Mouse (Mus musculus) cerebellum, adult 2 months (tissue): Measurements from ENCODE around the gene Tsks. TPM values are rescaled to one million over a fixed set of nuclear protein-coding genes. Genes with fewer than 3 reads are reported as not detected.

Source experiments
- DNase-seq, 2 experiments: peaks; one replicate each; pipeline ENCODE4 v3.0.0; 2021
- H3K27ac ChIP-seq: fragments of 200-500 bp; 2 replicates; pipeline ENCODE4 v1.5.1; 2012; ENCODE audit warnings: low read length, control low read depth, inconsistent platforms; ENCODE audit not compliant: insufficient read depth
- H3K27me3 ChIP-seq: fragments of 200-500 bp; 2 replicates; pipeline ENCODE4 v1.6.1; 2012; ENCODE audit warnings: inconsistent platforms, mild to moderate bottlenecking, low read length, moderate library complexity; ENCODE audit not compliant: control insufficient read depth, insufficient read depth
- H3K4me1 ChIP-seq: fragments of 200-500 bp; 2 replicates; pipeline ENCODE4 v1.6.1; 2011; ENCODE audit warnings: low read length; ENCODE audit not compliant: control insufficient read depth, insufficient read depth
- H3K4me3 ChIP-seq: fragments of 200-500 bp; replicated peaks from 2 replicates; pipeline ENCODE3; 2011; ENCODE audit warnings: mild to moderate bottlenecking, low read depth, low read length, control low read depth; ENCODE audit not compliant: insufficient read depth
- CTCF ChIP-seq: fragments of 200-500 bp; IDR thresholded peaks from 2 replicates; pipeline ENCODE4 v1.5.1; 2011; ENCODE audit warnings: low read depth, mild to moderate bottlenecking, control low read depth, low read length, moderate library complexity, borderline replicate concordance; ENCODE audit not compliant: insufficient read depth
- POLR2A ChIP-seq: fragments of 200-500 bp; IDR thresholded peaks from 2 replicates; pipeline ENCODE4 v1.6.1; 2011; ENCODE audit warnings: low read length, control low read depth, borderline replicate concordance; ENCODE audit not compliant: insufficient read depth
- WGBS: fragments of 180-500 bp; shearing (Covaris S2); methylation state at CpG from one replicate; pipeline ENCODE4 v1.1.7; 2018; 5-methylcytosine and 5-hydroxymethylcytosine counted together
- polyA plus RNA-seq: library from polyadenylated mRNA; depleted of rRNA; stranded (reverse); fragments of >200 nt; gene quantifications from 2 replicates; pipeline ENCODE4 v1.2.3, GENCODE M21; 2012

Tsks gene
- polyA plus RNA-seq, 1 experiment: 0.16 TPM

DNA sequence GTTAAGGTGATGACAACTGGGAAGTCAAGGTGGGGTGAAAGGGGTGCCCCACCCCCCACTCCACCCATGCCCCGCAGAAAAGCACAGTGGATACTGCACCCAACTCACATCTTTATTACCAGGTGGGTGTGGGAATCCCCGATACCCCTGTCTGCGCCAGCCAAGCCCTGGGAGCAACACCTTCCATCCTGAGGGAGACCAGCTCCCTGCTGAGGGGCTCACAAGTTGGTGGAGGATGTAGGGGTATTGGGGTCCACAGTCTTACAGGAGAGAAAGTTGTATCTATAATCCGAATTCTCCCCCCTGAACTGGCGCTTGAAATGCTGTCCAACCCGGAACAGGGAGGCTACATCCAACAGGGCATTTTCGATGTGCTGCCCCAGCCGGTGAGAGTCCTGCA is 16.3 kb downstream of the Tsks start:
- Histone ChIP-seq H3K27me3 (no peaks in the 10 kb centered on the region), H3K4me3 (no peak overlapping the region), H3K4me1 (no peaks in the 10 kb centered on the region), H3K27ac (no peak overlapping the region)
- WGBS: 86% methylated on average over 8 of the region's 8 CpGs
- no peak for DNase-seq
- no peak for TF ChIP-seq CTCF
- no peak for TF ChIP-seq POLR2A

- DNase-seq: no peak
- no peak for TF ChIP-seq CTCF
- TF ChIP-seq POLR2A: no peak
- H3K27ac ChIP-seq: no peak overlapping the region
- 69% methylated on average over 10 of the region's 10 CpGs for WGBS
- no peaks in the 10 kb centered on the region for H3K27me3 ChIP-seq
- H3K4me1 ChIP-seq: no peaks in the 10 kb centered on the region
- H3K4me3 ChIP-seq: no peak overlapping the region
Observed at GRCm38 (mm10) chr7:44959874-44960511, 17.0 kb downstream of the Tsks start.

DNA sequence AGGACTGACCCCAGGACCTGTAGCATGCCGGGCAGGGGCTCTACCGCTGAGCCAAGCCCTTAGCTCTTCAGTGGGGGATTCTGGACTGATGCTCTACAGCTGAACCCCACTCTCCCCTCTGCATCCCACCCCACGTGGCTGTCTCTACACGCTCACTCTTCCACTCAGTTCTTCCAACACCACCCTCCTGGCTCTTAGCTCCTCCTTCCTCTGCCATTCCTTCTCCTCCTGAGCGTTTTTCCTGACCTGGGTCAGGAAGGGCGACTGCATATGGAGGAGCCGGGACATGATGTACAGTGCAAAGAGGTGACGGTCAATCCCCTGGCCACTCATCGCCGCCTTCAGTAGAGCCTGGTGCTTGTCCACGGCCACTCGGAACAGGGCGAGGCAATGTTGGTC is 17.5 kb downstream of the Tsks start:
- Histone ChIP-seq H3K27me3 (no peaks in the 10 kb centered on the region), H3K4me1 (no peaks in the 10 kb centered on the region), H3K27ac (no peak overlapping the region), H3K4me3 (no peak overlapping the region)
- TF ChIP-seq CTCF: no peak
- TF ChIP-seq POLR2A: no peak
- no peak for DNase-seq
- WGBS: 91% methylated on average over 13 of the region's 13 CpGs

- no peak overlapping the region for H3K27ac ChIP-seq
- no peak overlapping the region for H3K4me3 ChIP-seq
- 80% methylated on average over 8 of the region's 8 CpGs for WGBS
- no peak for DNase-seq
- no peaks in the 10 kb centered on the region for H3K4me1 ChIP-seq
- no peak for TF ChIP-seq CTCF
- TF ChIP-seq POLR2A: no peak
- no peaks in the 10 kb centered on the region for H3K27me3 ChIP-seq
Observed at GRCm38 (mm10) chr7:44962337-44962736, 19.3 kb downstream of the Tsks start.

DNA sequence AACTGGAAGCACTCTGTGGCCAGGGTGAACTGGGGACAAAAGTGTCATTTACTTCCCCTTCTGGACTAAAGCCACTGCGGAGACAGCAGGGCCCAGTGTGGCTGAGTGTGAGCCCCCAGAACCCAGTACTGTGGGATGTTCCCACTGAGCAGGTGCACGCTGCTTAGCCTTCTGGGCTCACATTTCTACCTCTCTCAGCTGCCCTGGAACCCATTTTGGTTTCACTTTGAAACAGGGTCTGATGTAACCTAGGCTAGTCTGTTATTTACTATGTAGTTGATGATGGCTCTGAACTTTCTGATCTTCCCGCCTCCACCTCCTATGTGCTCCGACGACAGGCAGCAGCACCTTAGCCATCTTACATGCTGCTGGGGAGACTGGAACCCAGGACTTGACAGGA is 19.8 kb downstream of the Tsks start:
- H3K27ac ChIP-seq: no peak overlapping the region
- no peaks in the 10 kb centered on the region for H3K27me3 ChIP-seq
- no peak for DNase-seq
- 91% methylated on average over 5 of the region's 5 CpGs for WGBS
- TF ChIP-seq POLR2A (no peak), CTCF (no peak)
- no peaks in the 10 kb centered on the region for H3K4me1 ChIP-seq
- no peak overlapping the region for H3K4me3 ChIP-seq

- no peaks in the 10 kb centered on the region for H3K27me3 ChIP-seq
- TF ChIP-seq POLR2A: no peak
- no peak for TF ChIP-seq CTCF
- no peak overlapping the region for H3K4me3 ChIP-seq
- 91% methylated on average over 13 of the region's 13 CpGs for WGBS
- no peaks in the 10 kb centered on the region for H3K4me1 ChIP-seq
- no peak overlapping the region for H3K27ac ChIP-seq
- no peak for DNase-seq
Observed at GRCm38 (mm10) chr7:44964990-44965389, 22.0 kb downstream of the Tsks start.

DNA sequence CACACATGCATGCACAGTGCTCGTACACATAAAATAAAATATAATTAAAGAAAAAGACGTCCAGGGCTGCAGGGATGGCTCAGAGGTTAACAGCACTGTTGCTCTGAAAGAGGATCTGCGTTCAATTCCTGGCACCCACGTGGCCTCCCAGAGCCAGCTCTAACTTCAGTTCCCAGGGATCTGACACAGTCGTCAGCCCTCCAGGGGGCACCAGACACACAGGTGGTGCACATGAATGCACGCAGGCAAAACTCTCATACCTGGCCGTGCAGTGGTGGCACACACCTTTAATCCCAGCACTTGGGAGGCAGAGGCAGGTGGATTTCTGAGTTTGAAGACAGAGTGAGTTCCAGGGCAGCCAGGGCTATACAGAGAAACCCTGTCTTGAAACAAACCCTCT is 23.0 kb downstream of the Tsks start:
- Histone ChIP-seq H3K4me3 (no peak overlapping the region), H3K27ac (no peak overlapping the region), H3K4me1 (no peaks in the 10 kb centered on the region; the same call in 1 of the 2 replicates), H3K27me3 (no peaks in the 10 kb centered on the region)
- WGBS: 61% methylated on average over 7 of the region's 7 CpGs
- DNase-seq: no peak
- TF ChIP-seq POLR2A: no peak
- TF ChIP-seq CTCF: no peak

- H3K4me3 ChIP-seq: no peak overlapping the region
- 80% methylated on average over 15 of the region's 15 CpGs for WGBS
- H3K4me1 ChIP-seq: peaks cover 5% of the 10 kb centered on the region
- no peaks in the 10 kb centered on the region for H3K27me3 ChIP-seq
- no peak overlapping the region for H3K27ac ChIP-seq
- DNase-seq: no peak
- no peak for TF ChIP-seq POLR2A
- TF ChIP-seq CTCF: no peak
Observed at GRCm38 (mm10) chr7:44966638-44967037, 23.6 kb downstream of the Tsks start.
